Mouse (Mus musculus): ENCODE data around the gene Yjefn3. TPM values are rescaled to one million over a fixed set of nuclear protein-coding genes. Genes with fewer than 3 reads are reported as not detected.

Gene Yjefn3
- polyA plus RNA-seq (2012; rRNA removed; ENCODE audit: low replicate concordance) = 6.6 and 13.7 TPM in 2 replicates

DNA sequence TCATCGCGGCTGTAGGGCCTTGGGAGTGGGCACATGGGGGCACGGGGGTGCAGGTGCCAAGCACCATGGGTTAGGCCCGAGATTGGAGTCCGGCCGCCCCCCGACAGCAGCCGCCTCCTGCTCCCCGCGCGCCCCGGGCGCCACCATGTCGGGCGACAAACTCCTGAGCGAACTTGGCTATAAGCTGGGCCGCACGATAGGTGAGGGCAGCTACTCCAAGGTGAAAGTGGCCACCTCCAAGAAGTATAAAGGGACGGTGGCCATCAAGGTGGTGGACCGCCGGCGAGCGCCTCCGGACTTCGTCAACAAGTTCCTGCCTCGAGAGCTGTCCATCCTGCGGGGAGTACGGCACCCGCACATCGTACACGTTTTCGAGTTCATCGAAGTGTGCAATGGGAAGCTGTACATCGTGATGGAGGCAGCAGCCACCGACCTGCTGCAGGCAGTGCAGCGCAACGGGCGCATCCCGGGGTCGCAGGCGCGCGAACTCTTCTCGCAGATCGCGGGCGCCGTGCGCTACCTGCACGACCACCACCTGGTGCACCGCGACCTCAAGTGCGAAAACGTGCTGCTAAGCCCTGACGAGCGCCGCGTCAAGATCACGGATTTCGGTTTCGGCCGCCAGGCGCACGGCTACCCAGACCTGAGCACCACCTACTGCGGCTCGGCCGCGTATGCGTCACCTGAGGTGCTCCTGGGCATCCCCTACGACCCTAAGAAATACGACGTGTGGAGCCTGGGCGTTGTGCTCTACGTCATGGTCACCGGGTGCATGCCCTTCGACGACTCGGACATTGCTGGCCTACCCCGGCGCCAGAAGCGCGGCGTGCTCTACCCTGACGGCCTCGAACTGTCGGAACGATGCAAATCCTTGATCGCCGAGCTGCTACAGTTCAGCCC is at the start of gene Yjefn3, which contains the start of the genes Tssk6 and Ndufa13:
Yjefn3 (minus strand) TSS at position 550 of the 900 bp plus-strand sequence.
Tssk6 (plus strand) TSS at position 22 of the 900 bp plus-strand sequence.
Ndufa13 (minus strand) TSS at position 396 of the 900 bp plus-strand sequence.

DNA sequence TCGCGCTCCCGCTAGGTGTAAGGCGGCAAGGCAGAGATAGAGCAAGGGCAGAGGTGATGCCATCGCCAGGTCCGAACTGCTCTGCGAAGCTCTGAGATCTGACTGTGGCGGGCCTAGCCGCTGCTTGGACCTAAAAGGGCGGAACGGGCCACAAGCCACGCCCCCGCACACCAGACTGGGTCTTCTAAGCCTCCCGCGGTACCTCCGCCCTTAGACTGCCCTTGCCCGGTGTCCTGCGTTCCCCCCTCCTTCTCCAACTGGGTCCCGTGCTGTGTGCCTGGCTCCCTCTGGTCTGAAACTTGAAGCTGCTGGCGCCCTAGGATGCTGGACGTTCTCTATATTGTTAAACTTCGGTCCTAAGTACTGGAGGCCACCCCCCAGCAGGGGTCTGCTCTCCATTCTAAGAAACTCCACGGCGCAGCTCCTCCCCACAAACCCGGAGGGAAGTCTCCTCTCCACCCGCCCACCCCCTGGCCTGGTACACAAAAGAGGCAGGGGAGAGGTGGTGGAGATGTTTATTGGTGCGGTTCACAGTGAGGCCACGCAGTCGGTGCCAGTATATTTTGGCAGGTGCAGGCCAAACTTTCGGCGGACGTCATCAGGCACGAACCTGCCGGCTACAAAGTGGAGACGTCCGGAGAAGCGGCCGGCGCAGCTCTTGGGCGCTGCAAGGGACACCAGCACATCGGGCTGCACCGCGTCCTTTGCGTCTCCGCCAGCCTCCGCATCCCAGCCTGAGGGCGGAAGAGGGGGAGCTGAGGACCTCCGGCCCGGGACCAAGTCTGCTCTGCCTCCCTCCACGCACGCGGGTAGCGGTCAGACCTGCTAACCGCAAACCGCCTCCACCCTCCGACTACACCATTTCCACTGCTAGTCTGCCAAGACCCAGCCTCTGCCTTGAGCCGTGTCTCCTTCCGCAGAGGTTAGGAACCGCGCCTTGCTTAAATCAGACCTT is 14.9 kb downstream of the Yjefn3 start, which contains the start of gene Cilp2:
Cilp2 (minus strand) TSS at position 399 of the 955 bp plus-strand sequence.

Other genes starting within 250 kb of the Yjefn3 start
- 0.47 and 1.5 TPM in 2 replicates for gene Zfp964, start 248.2 kb downstream of the Yjefn3 start, polyA plus RNA-seq (2012; rRNA removed; ENCODE audit: low replicate concordance)
- 1.5 and 4.1 TPM in 2 replicates for gene Zfp869, start 192.0 kb downstream of the Yjefn3 start, polyA plus RNA-seq (2012; rRNA removed; ENCODE audit: low replicate concordance)
- gene Zfp963, start 152.7 kb downstream of the Yjefn3 start, polyA plus RNA-seq (2012; rRNA removed; ENCODE audit: low replicate concordance) = 1.3 and 3.4 TPM in 2 replicates
- not detected in 2 replicates for gene Gm20422, start 127.8 kb downstream of the Yjefn3 start, polyA plus RNA-seq (2012; rRNA removed; ENCODE audit: low replicate concordance)
- 77.1 and 111 TPM in 2 replicates for gene Atp13a1, start 111.5 kb downstream of the Yjefn3 start, polyA plus RNA-seq (2012; rRNA removed; ENCODE audit: low replicate concordance)
- 8.3 and 14.9 TPM in 2 replicates for gene Zfp866, start 111.5 kb downstream of the Yjefn3 start, polyA plus RNA-seq (2012; rRNA removed; ENCODE audit: low replicate concordance)
- 73.6 and 132 TPM in 2 replicates for gene Gmip, start 94.0 kb downstream of the Yjefn3 start, polyA plus RNA-seq (2012; rRNA removed; ENCODE audit: low replicate concordance)
- gene Lpar2, start 80.3 kb downstream of the Yjefn3 start, polyA plus RNA-seq (2012; rRNA removed; ENCODE audit: low replicate concordance) = 3.2 and 4.7 TPM in 2 replicates
- gene Pbx4, start 70.2 kb downstream of the Yjefn3 start, polyA plus RNA-seq (2012; rRNA removed; ENCODE audit: low replicate concordance) = 1.9 and 4.0 TPM in 2 replicates
- gene Cilp2, start 15.0 kb downstream of the Yjefn3 start, polyA plus RNA-seq (2012; rRNA removed; ENCODE audit: low replicate concordance) = 0.17 and 0.31 TPM in 2 replicates
- gene Tssk6, start 528 bp downstream of the Yjefn3 start, polyA plus RNA-seq (2012; rRNA removed; ENCODE audit: low replicate concordance) = 1.0 and 2.1 TPM in 2 replicates
- gene Ndufa13, start 154 bp downstream of the Yjefn3 start, polyA plus RNA-seq (2012; rRNA removed; ENCODE audit: low replicate concordance) = 129 and 145 TPM in 2 replicates
- 53.8 and 76.8 TPM in 2 replicates for gene Gatad2a, start 93.7 kb upstream of the Yjefn3 start, polyA plus RNA-seq (2012; rRNA removed; ENCODE audit: low replicate concordance)
- gene Mau2, start 140.0 kb upstream of the Yjefn3 start, polyA plus RNA-seq (2012; rRNA removed; ENCODE audit: low replicate concordance) = 88.8 and 102 TPM in 2 replicates
- 8.4 and 9.6 TPM in 2 replicates for gene Sugp1, start 140.1 kb upstream of the Yjefn3 start, polyA plus RNA-seq (2012; rRNA removed; ENCODE audit: low replicate concordance)
- gene Tm6sf2, start 170.2 kb upstream of the Yjefn3 start, polyA plus RNA-seq (2012; rRNA removed; ENCODE audit: low replicate concordance) = 2.8 and 3.8 TPM in 2 replicates
- 0.31 and 0.65 TPM in 2 replicates for gene Hapln4, start 180.7 kb upstream of the Yjefn3 start, polyA plus RNA-seq (2012; rRNA removed; ENCODE audit: low replicate concordance)
- gene Ncan, start 218.2 kb upstream of the Yjefn3 start, polyA plus RNA-seq (2012; rRNA removed; ENCODE audit: low replicate concordance) = 0.36 and 0.73 TPM in 2 replicates
- 11.8 and 12.8 TPM in 2 replicates for gene Nr2c2ap, start 228.6 kb upstream of the Yjefn3 start, polyA plus RNA-seq (2012; rRNA removed; ENCODE audit: low replicate concordance)
- 27.4 and 34.3 TPM in 2 replicates for gene Rfxank, start 236.4 kb upstream of the Yjefn3 start, polyA plus RNA-seq (2012; rRNA removed; ENCODE audit: low replicate concordance)
- 98.4 and 104 TPM in 2 replicates for gene Borcs8, start 236.8 kb upstream of the Yjefn3 start, polyA plus RNA-seq (2012; rRNA removed; ENCODE audit: low replicate concordance)
- gene Mef2b, start 237.0 kb upstream of the Yjefn3 start, polyA plus RNA-seq (2012; rRNA removed; ENCODE audit: low replicate concordance) = 0.29 and 3.7 TPM in 2 replicates

All from mammary gland, adult 2 months (tissue).